Mouse (Mus musculus): Measurements from ENCODE around the gene Sulf2.

The Sulf2 gene

GRCm38 (mm10) chr2:166150584-166150983 lies 4.9 kb downstream of the Sulf2 start:
- no peak for DNase-seq (ENCODE audit: inconsistent ontology term)

GRCm38 (mm10) chr2:166149482-166149881 lies 6.0 kb downstream of the Sulf2 start:
- no peak for DNase-seq (ENCODE audit: inconsistent ontology term)

- DNase-seq (ENCODE audit: inconsistent ontology term), result no peak
Observed at GRCm38 (mm10) chr2:166148672-166149332, 6.7 kb downstream of the Sulf2 start.

- DNase-seq (ENCODE audit: inconsistent ontology term), result no peak
Observed at GRCm38 (mm10) chr2:166147930-166148651, 7.4 kb downstream of the Sulf2 start.

GRCm38 (mm10) chr2:166146446-166146845 lies 9.0 kb downstream of the Sulf2 start:
- no peak for DNase-seq (ENCODE audit: inconsistent ontology term)

- no peak for DNase-seq (ENCODE audit: inconsistent ontology term)
Observed at GRCm38 (mm10) chr2:166145031-166145430, 10.4 kb downstream of the Sulf2 start.

GRCm38 (mm10) chr2:166143871-166144270 lies 11.6 kb downstream of the Sulf2 start:
- no peak for DNase-seq (ENCODE audit: inconsistent ontology term)

- DNase-seq (ENCODE audit: inconsistent ontology term), result peak; percentile 87
Observed at GRCm38 (mm10) chr2:166142561-166143112, 12.8 kb downstream of the Sulf2 start.

- no peak for DNase-seq (ENCODE audit: inconsistent ontology term)
Observed at GRCm38 (mm10) chr2:166141910-166142309, 13.6 kb downstream of the Sulf2 start.

- DNase-seq (ENCODE audit: inconsistent ontology term), result no peak
Observed at GRCm38 (mm10) chr2:166141039-166141438, 14.4 kb downstream of the Sulf2 start.

- no peak for DNase-seq (ENCODE audit: inconsistent ontology term)
Observed at GRCm38 (mm10) chr2:166140427-166140826, 15.0 kb downstream of the Sulf2 start.

- DNase-seq (ENCODE audit: inconsistent ontology term), result no peak
Observed at GRCm38 (mm10) chr2:166138308-166138707, 17.2 kb downstream of the Sulf2 start.

- no peak for DNase-seq (ENCODE audit: inconsistent ontology term)
Observed at GRCm38 (mm10) chr2:166137467-166137866, 18.0 kb downstream of the Sulf2 start.

- no peak for DNase-seq (ENCODE audit: inconsistent ontology term)
Observed at GRCm38 (mm10) chr2:166135711-166136485, 19.6 kb downstream of the Sulf2 start.

- no peak for DNase-seq (ENCODE audit: inconsistent ontology term)
Observed at GRCm38 (mm10) chr2:166128756-166129155, 26.7 kb downstream of the Sulf2 start.

GRCm38 (mm10) chr2:166128032-166128431 lies 27.4 kb downstream of the Sulf2 start:
- DNase-seq (ENCODE audit: inconsistent ontology term), result no peak

- no peak for DNase-seq (ENCODE audit: inconsistent ontology term)
Observed at GRCm38 (mm10) chr2:166126343-166126742, 29.1 kb downstream of the Sulf2 start.

- no peak for DNase-seq (ENCODE audit: inconsistent ontology term)
Observed at GRCm38 (mm10) chr2:166125492-166126252, 29.8 kb downstream of the Sulf2 start.

GRCm38 (mm10) chr2:166125033-166125432 lies 30.4 kb downstream of the Sulf2 start:
- DNase-seq (ENCODE audit: inconsistent ontology term), result no peak

- DNase-seq (ENCODE audit: inconsistent ontology term), result no peak
Observed at GRCm38 (mm10) chr2:166122781-166123180, 32.7 kb downstream of the Sulf2 start.

- DNase-seq (ENCODE audit: inconsistent ontology term), result no peak
Observed at GRCm38 (mm10) chr2:166121681-166122355, 33.6 kb downstream of the Sulf2 start.

All from Muller cell, postnatal 12 days (primary cell).